Mouse (Mus musculus): ENCODE data around the gene Kcnmb1.
A peak's percentile ranks its signal among the peaks of the same experiment; 100 is the strongest.

DNA sequence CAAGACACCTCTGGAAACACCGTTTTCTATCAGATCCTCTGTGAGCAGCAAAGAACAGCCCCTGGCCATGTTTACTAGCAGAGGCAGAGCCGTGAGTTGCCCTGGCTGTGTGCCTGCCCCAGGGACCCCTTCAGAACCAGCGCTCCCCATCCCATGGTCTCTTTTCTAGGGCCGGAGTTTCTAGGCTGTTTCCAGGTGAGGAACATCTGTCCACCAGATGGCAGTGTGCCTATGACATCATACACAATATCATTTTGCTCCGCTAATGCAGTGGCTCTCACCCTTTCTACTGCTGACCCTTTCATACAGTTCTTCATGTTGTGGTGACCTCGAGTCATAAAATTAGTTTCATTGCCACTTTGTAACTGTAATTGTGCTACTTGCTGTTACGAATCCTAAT, 34.2 kb upstream of the Kcnmb1 start:
- TF ChIP-seq CTCF (IDR thresholded peaks at IDR 0.05; ENCODE audit: low read depth) = peak; percentile 74
- no peak for TF ChIP-seq EP300 (IDR thresholded peaks at IDR 0.05; ENCODE audit: low read depth)
